Mouse (Mus musculus) testis, postnatal 14 days (tissue): ENCODE measurements around the gene Set.
A peak's percentile ranks its signal among the peaks of the same experiment; 100 is the strongest.

ENCODE experiments used
- DNase-seq: peaks from one replicate; pipeline ENCODE4 v3.0.0; 2021; ENCODE audit warnings: low spot score

The Set gene

GRCm38 (mm10) chr2:30061215-30062166 lies 4.3 kb downstream of the Set start:
- DNase-seq = peak; percentile 62

- DNase-seq = peak; percentile 66
These were observed 5.3 kb downstream of the Set start for GRCm38 (mm10) chr2:30062249-30063093.

GRCm38 (mm10) chr2:30063235-30063634 lies 6.1 kb downstream of the Set start:
- no peak for DNase-seq

- no peak for DNase-seq
These were observed 6.6 kb downstream of the Set start for GRCm38 (mm10) chr2:30063791-30064190.

- no peak for DNase-seq
These were observed 7.1 kb downstream of the Set start for GRCm38 (mm10) chr2:30064298-30064697.

GRCm38 (mm10) chr2:30066046-30066901 lies 9.1 kb downstream of the Set start:
- peak; percentile 96 for DNase-seq

GRCm38 (mm10) chr2:30067031-30067888 lies 10.1 kb downstream of the Set start:
- DNase-seq = peak; percentile 68

- no peak for DNase-seq
These were observed 10.8 kb downstream of the Set start for GRCm38 (mm10) chr2:30067962-30068361.

GRCm38 (mm10) chr2:30072875-30073274 lies 15.7 kb downstream of the Set start:
- no peak for DNase-seq

GRCm38 (mm10) chr2:30073285-30073684 lies 16.1 kb downstream of the Set start:
- no peak for DNase-seq

- no peak for DNase-seq
These were observed 18.4 kb downstream of the Set start for GRCm38 (mm10) chr2:30075625-30076024.

- no peak for DNase-seq
These were observed 19.3 kb downstream of the Set start for GRCm38 (mm10) chr2:30076439-30076838.

- DNase-seq = no peak
These were observed 19.8 kb downstream of the Set start for GRCm38 (mm10) chr2:30076959-30077358.

- peak; percentile 84 for DNase-seq
These were observed 20.5 kb downstream of the Set start, which contains the start of gene Pkn3 for GRCm38 (mm10) chr2:30077502-30078348. TSS of gene Pkn3 (plus strand) at chr2:30077684.

- DNase-seq = no peak
These were observed 21.2 kb downstream of the Set start for GRCm38 (mm10) chr2:30078349-30078712.

- no peak for DNase-seq
These were observed 21.6 kb downstream of the Set start for GRCm38 (mm10) chr2:30078760-30079159.

GRCm38 (mm10) chr2:30080181-30080800 lies 23.1 kb downstream of the Set start:
- no peak for DNase-seq

- no peak for DNase-seq
These were observed 26.9 kb downstream of the Set start for GRCm38 (mm10) chr2:30084113-30084512.

- no peak for DNase-seq
These were observed 27.5 kb downstream of the Set start for GRCm38 (mm10) chr2:30084632-30085031.
